Mouse (Mus musculus): Measurements from ENCODE around the gene Lrrc19.
"Not testable (repeated sequence)": the region's sequence is repeated elsewhere in the genome, so short reads cannot be mapped to it uniquely, and the experiment has no call there.

- TF ChIP-seq CTCF (IDR thresholded peaks at IDR 0.05; ENCODE audit: insufficient read depth, low read length); POLR2A (IDR thresholded peaks at IDR 0.05; ENCODE audit: borderline replicate concordance, extremely low read depth, low read depth, low read length): not testable (repeated sequence)
Measured at GRCm38 (mm10) chr4:94689804-94690203, 39.9 kb upstream of the Lrrc19 start.
